Mouse (Mus musculus) megakaryocyte, embryonic 14.5 days (primary cell): ENCODE data around the gene Pycr2.

Experiments
- FLI1 ChIP-seq: IDR thresholded peaks from 2 replicates; pipeline ENCODE4 v1.6.1; 2012; ENCODE audit warnings: low read length, inconsistent platforms, mixed read lengths
- GATA1 ChIP-seq: IDR thresholded peaks from 3 replicates; pipeline ENCODE4 v1.6.1; 2012; ENCODE audit warnings: mixed read lengths, low read length, inconsistent platforms, borderline replicate concordance

DNA sequence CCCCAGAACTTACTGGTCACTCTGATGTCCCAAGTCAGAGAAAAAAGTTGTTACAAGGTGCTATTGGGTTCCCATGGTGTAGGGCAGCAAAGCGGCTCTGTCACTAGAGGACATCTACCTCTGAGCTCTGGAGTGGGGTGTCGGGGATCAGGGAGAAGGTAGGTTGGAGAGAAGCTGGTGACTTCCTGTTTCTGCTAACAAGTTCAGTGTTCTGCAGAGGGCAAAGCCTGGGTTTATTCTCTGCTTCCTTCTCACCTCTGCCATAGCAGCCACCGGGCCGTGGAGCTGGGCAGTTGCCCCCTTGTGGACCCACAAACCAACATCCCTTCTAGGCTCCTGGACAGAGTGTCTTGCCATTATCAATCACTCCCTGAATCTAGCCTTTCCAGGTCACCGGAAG is 8.7 kb downstream of the Pycr2 start:
- TF ChIP-seq FLI1 (no peak), GATA1 (no peak)
